Mouse (Mus musculus) CH12.LX (cell line): ENCODE data around the gene Hnf1a. TPM values are rescaled to one million over a fixed set of nuclear protein-coding genes. Genes with fewer than 3 reads are reported as not detected.

Source experiments
- DNase-seq: peaks from one replicate; pipeline ENCODE4 v3.0.0-alpha.2; 2013; ENCODE audit errors: extremely low read depth
- H3K27ac ChIP-seq: 2 replicates; pipeline ENCODE4 v1.5.1; 2012; ENCODE audit warnings: low read depth, mild to moderate bottlenecking, control low read depth, moderate library complexity; ENCODE audit not compliant: insufficient read depth
- H3K27me3 ChIP-seq: replicated peaks from 2 replicates; pipeline ENCODE3; 2012; ENCODE audit warnings: inconsistent platforms
- H3K36me3 ChIP-seq, 2 experiments: replicated peaks in 1 of 2; 2 replicates each; pipeline versions ENCODE3 to v1.6.1; 2012; ENCODE audit warnings: inconsistent platforms in 1 of 2, low read length in 1 of 2, mild to moderate bottlenecking in 1 of 2, mixed read lengths in 1 of 2, moderate library complexity in 1 of 2; ENCODE audit not compliant: control insufficient read depth in 1 of 2, insufficient read depth in 1 of 2
- H3K4me1 ChIP-seq, 2 experiments: 2 replicates each; pipeline ENCODE4 v1.6.1; 2012; ENCODE audit warnings: inconsistent platforms in 1 of 2, moderate library complexity in 1 of 2; ENCODE audit not compliant: insufficient read depth in 2 of 2, control insufficient read depth in 1 of 2
- H3K4me2 ChIP-seq: 2 replicates; pipeline ENCODE4 v1.6.1; 2012; ENCODE audit warnings: low read depth, mild to moderate bottlenecking, control low read depth; ENCODE audit not compliant: poor library complexity, insufficient read depth, severe bottlenecking
- H3K4me3 ChIP-seq, 3 experiments: fragments of 150-350 bp in 1 of 3; sonication (generic) in 1 of 3; replicated peaks in 1 of 3; 2 replicates each; pipeline versions ENCODE3 to v1.5.1; 2011 to 2012; ENCODE audit warnings: low read depth in 2 of 3, low read length in 2 of 3, mild to moderate bottlenecking in 2 of 3, moderate library complexity in 2 of 3, control low read depth in 1 of 3, improper control_type of control experiment in 1 of 3, inconsistent platforms in 1 of 3, mixed read lengths in 1 of 3; ENCODE audit not compliant: poor library complexity in 1 of 3
- H3K79me2 ChIP-seq: replicated peaks from 2 replicates; pipeline ENCODE4 v1.6.1; 2012; ENCODE audit warnings: mild to moderate bottlenecking, moderate library complexity; ENCODE audit not compliant: control insufficient read depth, poor library complexity, insufficient read depth, severe bottlenecking; ENCODE audit errors: extremely low read depth
- H3K9ac ChIP-seq: 2 replicates; pipeline ENCODE4 v1.6.1; 2012; ENCODE audit warnings: low read depth, mild to moderate bottlenecking, control low read depth, moderate library complexity; ENCODE audit not compliant: insufficient read depth
- H3K9me3 ChIP-seq: replicated peaks from 2 replicates; pipeline ENCODE3; 2012; ENCODE audit warnings: low read length, inconsistent platforms, mixed read lengths
- CHD1 ChIP-seq: IDR thresholded peaks from 2 replicates; pipeline ENCODE4 v1.6.1; 2012; ENCODE audit warnings: low read depth, low read length, improper control_type of control experiment, inconsistent platforms
- CHD2 ChIP-seq: IDR thresholded peaks from 2 replicates; pipeline ENCODE4 v1.6.1; 2011; ENCODE audit warnings: low read length, improper control_type of control experiment
- CTCF ChIP-seq, 2 experiments: IDR thresholded peaks in 1 of 2; conservative IDR thresholded peaks in 1 of 2; 2 replicates each; pipeline ENCODE4 v1.5.1; 2011 to 2012; ENCODE audit warnings: low read depth in 2 of 2, low read length in 2 of 2, improper control_type of control experiment in 1 of 2, inconsistent platforms in 1 of 2, mild to moderate bottlenecking in 1 of 2, moderate library complexity in 1 of 2
- E2F4 ChIP-seq: IDR thresholded peaks from 2 replicates; pipeline ENCODE4 v1.6.1; 2011; ENCODE audit warnings: low read depth, low read length, improper control_type of control experiment; ENCODE audit not compliant: insufficient replicate concordance
- IRF4 ChIP-seq: IDR thresholded peaks from 2 replicates; pipeline ENCODE4 v1.6.1; 2014; ENCODE audit warnings: low read depth, mild to moderate bottlenecking, inconsistent platforms, low read length, improper control_type of control experiment
- MAFK ChIP-seq: IDR thresholded peaks from 2 replicates; pipeline ENCODE4 v1.6.1; 2011; ENCODE audit warnings: low read length, improper control_type of control experiment; ENCODE audit not compliant: insufficient replicate concordance
- MAX ChIP-seq: IDR thresholded peaks from 2 replicates; pipeline ENCODE4 v1.6.1; 2011; ENCODE audit warnings: low read length, improper control_type of control experiment
- MXI1 ChIP-seq: IDR thresholded peaks from 2 replicates; pipeline ENCODE4 v1.6.1; 2011; ENCODE audit warnings: mild to moderate bottlenecking, low read depth, low read length, improper control_type of control experiment
- MYC ChIP-seq: IDR thresholded peaks from 2 replicates; pipeline ENCODE4 v1.6.1; 2011; ENCODE audit warnings: low read depth, mild to moderate bottlenecking, improper control_type of control experiment, low read length
- NELFE ChIP-seq: IDR thresholded peaks from 2 replicates; pipeline ENCODE4 v1.6.1; 2011; ENCODE audit warnings: low read depth, low read length, improper control_type of control experiment
- NRF1 ChIP-seq: IDR thresholded peaks from 2 replicates; pipeline ENCODE4 v1.6.1; 2014; ENCODE audit warnings: low read depth, mild to moderate bottlenecking, inconsistent platforms, low read length, improper control_type of control experiment, moderate library complexity
- SMC3 ChIP-seq: IDR thresholded peaks from 2 replicates; pipeline ENCODE4 v1.6.1; 2011; ENCODE audit warnings: low read depth, low read length, improper control_type of control experiment
- TCF12 ChIP-seq: IDR thresholded peaks from 2 replicates; pipeline ENCODE4 v1.6.1; 2014; ENCODE audit warnings: low read depth, mild to moderate bottlenecking, inconsistent platforms, low read length, improper control_type of control experiment
- UBTF ChIP-seq: IDR thresholded peaks from 2 replicates; pipeline ENCODE4 v1.6.1; 2012; ENCODE audit warnings: low read depth, mild to moderate bottlenecking, inconsistent platforms, low read length, improper control_type of control experiment, moderate library complexity
- USF1 ChIP-seq: IDR thresholded peaks from 2 replicates; pipeline ENCODE4 v1.6.1; 2014; ENCODE audit warnings: low read depth, mild to moderate bottlenecking, inconsistent platforms, low read length, improper control_type of control experiment
- ZC3H11A ChIP-seq: IDR thresholded peaks from 2 replicates; pipeline ENCODE4 v1.6.1; 2012; ENCODE audit warnings: low read depth, mild to moderate bottlenecking, inconsistent platforms, low read length, improper control_type of control experiment
- ZKSCAN1 ChIP-seq: IDR thresholded peaks from 2 replicates; pipeline ENCODE4 v1.6.1; 2012; ENCODE audit warnings: low read depth, inconsistent platforms, low read length, improper control_type of control experiment, borderline replicate concordance
- dilution Hi-C: fragments of 300-500 bp; cut with MboI; formaldehyde crosslinking; loops from 2 replicates; pipeline ENCODE4 v1.14.3; 2020; ENCODE audit warnings: low sequenced_read_pairs; ENCODE audit not compliant: extremely low pct_unique_long_range_greater_than_20kb, extremely low pct_ligation_motif_present
- in situ Hi-C: fragments of 300-500 bp; cut with MboI; formaldehyde crosslinking; loops from 3 replicates; pipeline ENCODE4 v1.14.3; 2019; ENCODE audit warnings: low sequenced_read_pairs, low pct_ligation_motif_present, low pct_unique_long_range_greater_than_20kb, mixed read lengths
- polyA plus RNA-seq: library from polyadenylated mRNA; unstranded; fragments of >175 nt; gene quantifications from 2 replicates; pipeline ENCODE4 v1.2.1, GENCODE M21; 2012; ENCODE audit warnings: low read depth; ENCODE audit not compliant: insufficient read length
- total RNA-seq, 2 experiments: library from RNA; depleted of rRNA; stranded (reverse); fragments of 300-350 nt in 1 of 2; fragments of >200 nt in 1 of 2; gene quantifications; 2 replicates each; pipeline ENCODE4 v1.2.3; 2012 to 2014

Hnf1a gene
- total and polyA plus RNA-seq, 3 experiments: not detected

GRCm38 (mm10) chr5:114961590-114962360 lies 9.1 kb downstream of the Hnf1a start:
- dilution Hi-C loops: no loop called here
- in situ Hi-C loops: no loop called here
- no peak for DNase-seq
- Histone ChIP-seq H3K4me1 (peaks cover 0 to 2% of the 10 kb centered on the region in 2 experiments; a peak in 2 of 4 replicates), H3K79me2 (no peaks in the 10 kb centered on the region), H3K4me3 (no peak overlapping the region), H3K27me3 (peaks cover 4% of the 10 kb centered on the region), H3K4me2 (no peak overlapping the region), H3K9me3 (no peaks in the 10 kb centered on the region), H3K9ac (no peak overlapping the region), H3K27ac (no peak overlapping the region), H3K36me3 (no peaks in the 10 kb centered on the region)
- TF ChIP-seq TCF12 (no peak), MXI1 (no peak), MAX (no peak), ZKSCAN1 (no peak), NELFE (no peak), CHD1 (no peak), USF1 (no peak), MAFK (no peak), ZC3H11A (no peak), CTCF (conservative IDR thresholded peaks at IDR 0.05 in 1 of 2, IDR thresholded peaks at IDR 0.05 in 1 of 2; ENCODE audit: low read depth in 2 of 2, low read length in 2 of 2) (no peak), E2F4 (no peak), UBTF (no peak), MYC (no peak), SMC3 (no peak), CHD2 (no peak)

GRCm38 (mm10) chr5:114958069-114958468 lies 12.8 kb downstream of the Hnf1a start:
- DNase-seq: no peak
- H3K27me3 ChIP-seq: peaks cover 2% of the 10 kb centered on the region
- no peaks in the 10 kb centered on the region for H3K9me3 ChIP-seq
- no peak overlapping the region for H3K4me3 ChIP-seq
- H3K36me3 ChIP-seq: no peaks in the 10 kb centered on the region
- no peaks in the 10 kb centered on the region for H3K4me1 ChIP-seq
- in situ Hi-C loops: no loop called here
- no peak overlapping the region for H3K9ac ChIP-seq
- dilution Hi-C loops: no loop called here
- no peak overlapping the region for H3K27ac ChIP-seq
- TF ChIP-seq NRF1 (no peak), CHD1 (no peak), IRF4 (no peak), UBTF (no peak)
- no peak overlapping the region for H3K4me2 ChIP-seq
- no peaks in the 10 kb centered on the region for H3K79me2 ChIP-seq
